Mouse (Mus musculus) hematopoietic stem cell, adult 5-6 weeks (primary cell): ENCODE measurements around the gene Npy1r. TPM values are rescaled to one million over a fixed set of nuclear protein-coding genes. Genes with fewer than 3 reads are reported as not detected.

Experiments
- ATAC-seq, 2 experiments: fragments of 125-278 bp in 1 of 2; replicated peaks in 1 of 2; 2 replicates each; pipeline ENCODE4 v1.8.0; 2016 to 2017; ENCODE audit warnings: inconsistent platforms in 2 of 2, mild to moderate bottlenecking in 2 of 2, moderate number of reproducible peaks in 2 of 2, low read depth in 1 of 2, moderate TSS enrichment in 1 of 2; ENCODE audit not compliant: low FRiP score in 2 of 2, poor library complexity in 2 of 2, severe bottlenecking in 2 of 2, insufficient read depth in 1 of 2, low TSS enrichment in 1 of 2
- total RNA-seq: library from RNA; stranded (forward); fragments of 172-1452, 232-1000 nt; gene quantifications from 2 replicates; pipeline ENCODE4 v1.2.3, GENCODE M21; 2017

Gene Npy1r
- total RNA-seq: not detected in 2 replicates

GRCm38 (mm10) chr8:66696970-66697843 is at the start of gene Npy1r:
TSS of gene Npy1r (plus strand) at chr8:66697192.
- ATAC-seq: no peak

- no peak for ATAC-seq
Measured at GRCm38 (mm10) chr8:66681261-66681660, 15.7 kb upstream of the Npy1r start.

GRCm38 (mm10) chr8:66687511-66688329 is 9.3 kb upstream of the Npy1r start, which contains the start of gene Npy5r:
TSS of gene Npy5r (minus strand) at chr8:66688128.
- ATAC-seq: no peak

GRCm38 (mm10) chr8:66688395-66688794 is 8.6 kb upstream of the Npy1r start:
- no peak for ATAC-seq

GRCm38 (mm10) chr8:66688799-66689198 is 8.2 kb upstream of the Npy1r start:
- no peak for ATAC-seq

GRCm38 (mm10) chr8:66690402-66690801 is 6.6 kb upstream of the Npy1r start:
- ATAC-seq: no peak

GRCm38 (mm10) chr8:66698011-66698410 is 1.0 kb downstream of the Npy1r start:
- no peak for ATAC-seq

- ATAC-seq: no peak
Measured at GRCm38 (mm10) chr8:66698782-66699181, 1.8 kb downstream of the Npy1r start.

GRCm38 (mm10) chr8:66714324-66714975 is 17.5 kb downstream of the Npy1r start:
- no peak for ATAC-seq

- ATAC-seq: no peak
Measured at GRCm38 (mm10) chr8:66722835-66723234, 25.8 kb downstream of the Npy1r start.

- no peak for ATAC-seq
Measured at GRCm38 (mm10) chr8:66729446-66729845, 32.5 kb downstream of the Npy1r start.

GRCm38 (mm10) chr8:66731957-66732356 is 35.0 kb downstream of the Npy1r start:
- no peak for ATAC-seq

GRCm38 (mm10) chr8:66742359-66742758 is 45.4 kb downstream of the Npy1r start:
- no peak for ATAC-seq

- ATAC-seq: no peak
Measured at GRCm38 (mm10) chr8:66745612-66746011, 48.6 kb downstream of the Npy1r start.

- ATAC-seq: no peak
Measured at GRCm38 (mm10) chr8:66751621-66752020, 54.6 kb downstream of the Npy1r start.

- ATAC-seq: no peak
Measured at GRCm38 (mm10) chr8:66756161-66756560, 59.2 kb downstream of the Npy1r start.
